Mouse (Mus musculus): ENCODE results near the gene Cdk4. TPM values are rescaled to one million over a fixed set of nuclear protein-coding genes. Genes with fewer than 3 reads are reported as not detected.

The Cdk4 gene
- total RNA-seq, 1 experiment from 2014 or later, result 23.9 TPM

Other genes starting within 250 kb of the Cdk4 start
- gene Atp23, start 162.2 kb upstream of the Cdk4 start, total RNA-seq (2017), result 2.2 to 7.6 TPM (median 5.6 TPM) in 3 replicates
- gene Ctdsp2, start 84.8 kb upstream of the Cdk4 start, total RNA-seq (2017), result 36.2 to 38.6 TPM (median 37.6 TPM) in 3 replicates
- gene Avil, start 62.8 kb upstream of the Cdk4 start, total RNA-seq (2017), result 1.1 to 13.0 TPM (median 4.4 TPM) in 3 replicates
- gene Tsfm, start 32.7 kb upstream of the Cdk4 start, total RNA-seq (2017), result 8.5 to 14.3 TPM (median 13.9 TPM) in 3 replicates
- gene Mettl1, start 22.1 kb upstream of the Cdk4 start, total RNA-seq (2017), result 1.3 to 5.1 TPM (median 1.6 TPM) in 3 replicates
- 0.39 TPM in 1 of 3 replicates, not detected in the others for gene Eef1akmt3, start 22.0 kb upstream of the Cdk4 start, total RNA-seq (2017)
- not detected in 3 replicates for gene Cyp27b1, start 15.3 kb upstream of the Cdk4 start, total RNA-seq (2017)
- 1.6 TPM in 1 of 3 replicates, not detected in the others for gene March9, start 3.4 kb upstream of the Cdk4 start, total RNA-seq (2017)
- gene Tspan31, start 6.7 kb downstream of the Cdk4 start, total RNA-seq (2017), result 38.1 to 49.9 TPM (median 47.0 TPM) in 3 replicates
- 31.1 to 112 TPM (median 48.9 TPM) in 3 replicates for gene Agap2, start 11.8 kb downstream of the Cdk4 start, total RNA-seq (2017)
- gene Os9, start 57.6 kb downstream of the Cdk4 start, total RNA-seq (2017), result 253 to 285 TPM (median 262 TPM) in 3 replicates
- 166 to 275 TPM (median 211 TPM) in 3 replicates for gene B4galnt1, start 101.7 kb downstream of the Cdk4 start, total RNA-seq (2017)
- gene Slc26a10, start 117.1 kb downstream of the Cdk4 start, total RNA-seq (2017), result 3.2 to 4.2 TPM (median 3.5 TPM) in 3 replicates
- gene Arhgef25, start 126.5 kb downstream of the Cdk4 start, total RNA-seq (2017), result 1.9 TPM in 1 of 3 replicates, not detected in the others
- 3.8 to 17.3 TPM (median 8.8 TPM) in 3 replicates for gene Dtx3, start 132.2 kb downstream of the Cdk4 start, total RNA-seq (2017)
- 15.7 to 32.0 TPM (median 21.5 TPM) in 3 replicates for gene Pip4k2c, start 148.1 kb downstream of the Cdk4 start, total RNA-seq (2017)
- gene Kif5a, start 199.8 kb downstream of the Cdk4 start, total RNA-seq (2017), result 0.19 to 0.48 TPM in 2 of 3 replicates, not detected in the other
- gene Dctn2, start 202.8 kb downstream of the Cdk4 start, total RNA-seq (2017), result 89.0 to 104 TPM (median 92.1 TPM) in 3 replicates
- gene Mbd6, start 225.5 kb downstream of the Cdk4 start, total RNA-seq (2017), result 4.2 to 15.5 TPM (median 12.1 TPM) in 3 replicates
- gene Mars, start 248.3 kb downstream of the Cdk4 start, total RNA-seq (2017), result 56.6 to 72.2 TPM (median 64.5 TPM) in 3 replicates

Measured in monocyte, adult 5-6 weeks (primary cell).